Mouse (Mus musculus) thymus, postnatal 0 days (tissue): ENCODE measurements around the gene Tldc2. TPM values are rescaled to one million over a fixed set of nuclear protein-coding genes. Genes with fewer than 3 reads are reported as not detected.
A peak's percentile ranks its signal among the peaks of the same experiment; 100 is the strongest.

Experiments used
- DNase-seq: peaks from one replicate; pipeline ENCODE4 v3.0.0-alpha.2; 2015; ENCODE audit warnings: low spot score
- polyA plus RNA-seq: library from polyadenylated mRNA; unstranded; fragments of >200 nt; fragmentation: Nextera tagmentation; extraction: Ambion mirVana; gene quantifications from 2 replicates; pipeline ENCODE4 v1.2.1, GENCODE M21; 2015

The Tldc2 gene
- polyA plus RNA-seq, result not detected in 2 replicates

DNA sequence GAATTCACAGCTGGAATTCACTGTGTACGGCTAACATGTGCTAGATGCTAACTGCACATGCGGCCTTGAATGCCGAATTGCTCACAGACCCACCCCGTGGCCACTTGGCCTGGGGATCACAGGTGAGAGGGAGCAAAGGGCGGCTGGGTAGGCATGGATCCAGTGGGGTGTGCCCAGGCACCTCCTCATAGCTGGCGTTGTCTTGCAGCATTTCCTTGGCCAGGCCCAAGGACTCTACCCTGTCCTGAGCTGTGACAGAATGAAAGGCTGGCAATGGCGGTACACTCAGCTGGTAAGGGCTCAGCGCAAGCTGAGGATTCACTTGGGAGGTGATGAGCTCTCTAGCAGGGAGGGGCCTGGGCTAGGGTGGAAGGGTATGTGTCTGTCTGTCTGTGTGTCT lies at the start of gene Tldc2:
Tldc2 (plus strand) TSS at position 260 of the 400 bp plus-strand sequence.
- no peak for DNase-seq

DNA sequence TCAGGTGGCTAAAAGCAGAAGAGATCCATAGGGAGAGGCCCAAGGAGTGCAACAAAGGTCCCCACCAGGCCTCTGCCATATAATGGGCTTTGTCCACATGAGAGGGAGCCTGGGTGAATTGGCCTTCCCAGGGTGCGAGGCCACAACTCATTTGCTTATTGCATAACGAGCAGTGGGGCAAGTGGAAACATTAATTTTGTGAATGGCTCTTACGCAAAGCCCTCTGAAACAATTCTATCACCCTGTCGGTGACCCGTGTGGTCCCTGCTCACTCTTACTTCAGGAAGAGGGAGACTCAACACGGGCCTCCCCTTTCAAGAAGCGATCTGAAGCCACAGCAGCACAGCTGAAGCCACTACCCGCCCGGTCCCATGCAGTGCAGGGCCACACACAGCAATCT lies 49.6 kb upstream of the Tldc2 start:
- DNase-seq, result no peak

DNA sequence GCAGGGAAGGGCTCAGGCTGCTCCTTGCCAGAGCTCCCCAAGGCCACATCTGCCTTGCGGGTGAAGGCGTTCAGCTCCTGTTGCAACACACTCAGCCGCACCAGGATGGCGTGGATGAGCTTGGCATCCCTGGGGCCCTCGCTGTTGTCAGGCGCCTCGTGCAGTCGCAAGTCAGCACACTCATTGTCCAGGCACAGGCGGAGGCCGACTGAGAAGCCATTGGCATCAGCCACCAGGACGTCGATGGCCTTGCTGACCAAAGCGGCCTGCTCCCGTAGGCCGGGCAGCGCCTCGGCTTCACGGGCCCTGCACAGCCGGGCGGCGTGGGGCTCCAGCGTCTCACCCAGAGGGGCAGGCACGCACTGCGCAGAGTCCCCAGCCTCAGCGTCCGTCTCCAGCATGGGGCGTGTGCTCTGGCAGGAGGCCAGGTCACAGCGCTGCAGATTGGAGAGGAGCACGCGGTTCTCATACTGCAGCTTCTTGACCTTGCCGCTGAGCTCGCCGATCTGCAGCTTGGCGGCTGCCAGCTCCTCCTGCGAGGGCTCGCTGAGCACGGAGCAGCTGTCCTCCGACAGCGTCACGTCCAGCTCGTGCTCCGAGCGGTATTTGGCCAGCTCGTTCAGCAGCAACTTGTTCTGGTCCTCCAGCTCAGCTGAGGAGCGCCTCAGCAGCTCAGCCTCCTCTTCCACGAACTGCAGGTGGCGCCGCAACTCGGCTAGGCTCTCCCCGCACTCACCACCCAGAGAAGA lies 46.8 kb upstream of the Tldc2 start:
- DNase-seq, result no peak

DNA sequence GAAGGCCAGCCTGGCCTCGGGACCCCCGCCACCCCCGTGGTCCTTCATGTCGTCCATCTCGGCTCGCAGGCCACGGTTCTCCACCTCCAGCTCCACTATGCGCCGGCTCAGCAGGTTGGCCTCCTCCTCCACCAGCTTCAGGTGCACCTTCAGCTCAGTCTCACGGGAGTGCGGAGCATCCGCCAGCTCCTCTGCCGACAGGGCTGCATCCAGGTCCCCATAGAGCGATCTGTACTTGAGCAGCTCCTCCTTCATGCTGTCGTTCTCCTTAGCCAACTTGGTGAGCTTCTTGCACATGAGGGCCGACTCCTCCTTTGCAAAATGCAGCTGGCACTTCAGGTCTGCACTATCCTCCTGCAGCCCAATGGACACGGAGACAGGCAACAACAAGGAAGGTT lies 46.2 kb upstream of the Tldc2 start:
- no peak for DNase-seq

DNA sequence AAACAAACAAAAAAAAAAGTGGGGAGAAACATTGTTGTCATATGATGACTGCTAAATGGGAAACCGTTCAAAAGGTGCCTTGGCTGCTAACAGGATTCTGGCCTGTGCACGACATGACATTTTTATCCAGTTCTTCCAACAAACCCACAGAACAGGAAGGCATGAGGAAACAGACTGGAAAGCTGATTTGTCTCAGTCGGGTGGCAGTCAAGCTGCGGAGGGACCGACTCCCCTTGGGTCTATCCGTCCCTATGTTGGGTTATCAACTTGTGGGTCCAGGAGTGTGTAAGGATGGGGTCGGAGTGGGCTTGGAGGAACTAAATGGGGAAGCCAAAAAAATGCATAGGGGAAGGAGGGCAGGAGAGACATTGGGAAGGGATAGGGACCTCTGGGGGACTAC lies 45.4 kb upstream of the Tldc2 start:
- DNase-seq, result no peak

DNA sequence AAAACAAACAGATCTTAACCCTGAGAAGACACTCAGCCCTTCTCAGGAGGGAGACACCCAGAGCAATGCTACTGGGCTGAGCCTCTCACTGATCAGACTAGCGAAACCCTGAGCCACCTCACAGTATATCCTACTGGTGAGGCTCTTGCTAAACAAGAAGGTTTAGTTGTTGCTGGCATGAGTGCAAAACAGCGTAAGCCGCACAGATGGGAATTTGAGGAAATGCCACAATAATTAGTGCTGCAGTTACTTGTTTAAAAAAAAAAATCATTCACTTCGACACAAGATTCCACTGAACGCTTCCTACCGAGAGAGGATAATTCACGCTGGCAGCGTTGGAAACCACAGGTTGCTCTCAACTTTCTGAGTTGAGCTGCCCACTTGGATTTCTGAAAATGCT lies 43.3 kb upstream of the Tldc2 start:
- DNase-seq, result no peak

DNA sequence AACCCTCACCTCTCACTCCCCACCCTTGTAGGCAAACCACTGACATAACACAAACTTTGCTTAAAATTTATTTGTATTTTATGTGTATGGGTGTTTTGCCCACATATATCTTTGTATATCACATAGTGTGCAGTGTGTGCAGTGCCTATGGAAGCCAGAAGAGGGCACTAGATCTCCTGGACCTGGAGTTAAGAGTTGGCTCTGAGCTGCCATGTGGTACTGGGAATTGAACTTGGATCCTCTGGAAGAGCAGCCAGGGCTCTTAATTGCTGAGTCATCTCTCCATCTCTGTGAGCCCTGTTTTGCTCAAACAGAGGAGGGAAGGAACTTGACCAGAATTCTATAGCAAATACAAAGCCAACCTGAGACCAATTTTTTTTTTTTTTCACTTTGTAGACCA lies 42.9 kb upstream of the Tldc2 start:
- no peak for DNase-seq

DNA sequence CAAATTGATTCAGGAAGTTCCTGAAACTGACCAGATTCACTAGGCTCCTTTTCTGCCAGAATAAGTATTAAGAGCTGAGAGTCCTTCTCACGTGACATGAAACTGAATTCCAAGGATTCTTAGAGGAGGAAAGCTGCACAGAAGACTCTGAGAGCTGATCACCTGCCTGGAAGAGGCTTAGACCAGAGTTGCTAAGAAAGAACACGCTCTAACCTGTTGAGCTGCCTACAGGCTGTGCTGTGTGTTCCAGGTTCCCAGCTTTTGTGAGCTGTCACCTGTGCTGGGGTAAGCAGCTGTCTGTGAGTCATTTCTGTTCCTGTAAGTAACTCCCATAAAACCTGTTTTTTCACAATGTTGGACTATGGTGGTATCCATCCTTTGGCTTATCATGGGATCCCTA lies 40.9 kb upstream of the Tldc2 start:
- DNase-seq, result no peak

DNA sequence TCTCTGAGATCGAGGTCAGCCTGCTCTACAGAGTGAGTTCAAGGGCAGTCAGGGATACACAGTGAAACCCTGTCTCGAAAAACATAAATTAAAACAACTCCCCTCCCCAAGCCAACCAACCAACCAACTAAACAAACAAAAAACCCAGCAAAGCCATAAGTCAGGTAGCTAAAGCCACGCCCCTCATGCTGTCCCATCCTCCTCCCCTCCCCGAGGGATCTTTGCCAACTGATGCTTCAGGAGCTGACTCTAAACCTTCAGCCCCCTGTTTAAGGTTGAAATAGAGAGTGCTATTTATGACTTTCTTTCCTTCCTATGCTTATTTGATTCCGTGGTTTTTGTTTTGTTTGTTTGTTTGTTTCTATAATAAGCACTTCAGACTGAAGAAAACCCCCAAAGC lies 39.9 kb upstream of the Tldc2 start:
- DNase-seq, result no peak

DNA sequence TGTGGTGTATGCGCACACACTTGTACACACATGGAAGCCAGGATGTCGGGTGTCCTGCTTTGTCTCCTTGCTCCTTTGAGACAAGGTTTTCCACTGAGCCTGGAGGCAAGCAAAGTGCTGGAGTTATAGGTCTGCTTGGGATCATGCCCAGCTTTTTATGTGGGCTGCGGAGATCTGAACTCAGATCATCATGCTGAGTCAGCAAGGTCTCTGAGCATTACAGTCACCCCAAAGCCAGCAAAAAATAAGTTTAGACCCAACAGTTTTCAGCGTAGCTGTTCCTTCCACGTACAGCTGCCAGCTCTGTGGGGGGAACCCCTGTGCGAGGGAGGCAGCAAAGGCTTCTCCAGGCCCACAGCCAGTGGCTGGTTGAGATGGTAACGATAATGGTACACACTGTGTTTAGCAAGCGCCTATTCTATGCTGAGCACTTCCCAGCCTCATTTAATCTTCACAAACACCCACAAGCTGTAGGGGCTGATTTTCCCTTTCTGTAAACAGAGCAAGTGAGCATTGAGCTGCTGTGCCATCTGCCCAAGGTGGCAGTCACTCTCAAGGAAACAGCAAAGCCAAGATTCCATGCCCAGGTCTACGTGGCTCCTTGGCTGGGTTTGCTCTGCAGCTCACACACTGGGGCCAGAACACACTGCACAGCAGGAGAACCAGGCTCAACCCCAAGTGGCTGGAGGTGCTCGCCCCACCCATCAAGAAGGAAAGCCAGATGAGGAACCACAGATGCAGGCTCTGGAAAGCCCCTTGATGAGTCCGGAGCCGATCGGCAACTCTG lies 38.3 kb upstream of the Tldc2 start:
- DNase-seq, result no peak

DNA sequence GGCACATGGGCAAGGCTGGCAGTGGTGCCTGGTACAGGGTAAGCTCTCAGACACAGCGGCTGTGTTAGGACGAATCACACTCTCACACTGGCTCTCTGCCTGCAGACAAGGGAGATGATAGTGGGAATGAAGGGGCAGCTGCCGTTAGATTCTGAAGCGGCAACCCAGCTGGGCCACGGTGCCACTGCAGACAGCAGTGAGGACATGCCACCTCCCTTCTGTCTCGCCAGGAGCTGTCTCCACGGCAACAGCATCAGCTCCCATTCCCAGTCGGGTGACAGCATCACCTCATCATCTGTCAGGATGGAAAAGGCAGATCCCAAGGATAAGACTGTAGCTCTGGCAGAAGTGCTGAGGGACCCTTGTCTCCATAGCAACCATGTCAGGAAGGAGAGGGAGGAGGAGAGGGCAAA lies 37.0 kb upstream of the Tldc2 start:
- no peak for DNase-seq

DNA sequence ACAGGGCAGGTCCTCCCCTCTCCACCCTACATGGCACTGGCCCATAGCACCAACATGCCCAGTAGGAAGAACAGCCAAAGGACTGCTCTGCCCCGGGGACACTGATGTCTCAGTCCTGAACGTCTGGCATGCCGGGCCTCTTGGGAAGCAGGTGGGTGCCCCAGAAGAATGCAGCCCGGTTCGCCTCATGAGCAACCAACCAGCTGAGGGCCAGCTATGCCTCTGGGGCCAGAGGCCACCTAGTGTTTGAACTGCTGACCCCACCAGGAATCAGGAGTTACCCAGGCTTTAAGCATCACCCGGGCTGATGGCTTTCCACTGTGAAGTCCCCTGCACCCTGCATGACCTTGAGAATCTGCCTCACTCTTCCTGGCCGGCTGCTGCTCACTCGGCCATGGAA lies 34.4 kb upstream of the Tldc2 start:
- no peak for DNase-seq

DNA sequence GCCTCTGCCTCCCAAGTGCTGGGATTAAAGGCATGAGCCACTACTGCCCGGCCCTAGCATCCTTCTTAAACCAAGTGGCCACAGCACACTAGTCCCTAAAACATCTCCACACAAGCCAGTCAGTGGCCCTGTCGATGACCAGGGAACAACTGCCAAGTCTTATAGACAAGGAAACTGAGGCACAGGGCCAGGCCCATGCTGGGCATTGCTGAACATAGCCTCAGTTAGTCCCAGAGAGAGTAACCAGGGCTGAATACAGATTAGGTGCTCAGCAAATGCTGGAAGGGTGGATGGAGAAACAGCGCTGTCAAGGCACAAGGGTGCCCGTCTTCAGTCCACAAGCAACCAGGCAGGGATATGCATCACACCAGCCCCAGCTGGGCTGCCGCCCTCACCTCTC lies 33.7 kb upstream of the Tldc2 start:
- DNase-seq, result no peak

DNA sequence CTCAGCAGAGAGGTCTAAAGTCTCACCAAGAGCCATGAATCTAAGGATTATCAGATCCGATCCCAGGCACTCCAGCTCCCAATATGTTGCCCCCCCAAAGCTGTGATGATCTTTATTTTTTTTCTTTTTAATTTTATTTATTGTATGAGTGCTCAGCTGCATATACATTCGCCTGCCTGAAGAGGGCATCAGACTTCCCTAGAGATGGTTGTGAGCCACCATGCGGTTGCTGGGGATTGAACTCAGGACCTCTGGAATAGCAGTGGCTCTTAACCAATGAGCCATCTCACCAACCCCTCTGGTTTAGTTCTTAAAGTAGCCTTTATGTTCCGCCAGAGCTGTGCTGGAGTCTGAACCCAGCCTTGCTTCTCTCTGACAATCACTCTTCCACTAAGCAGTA lies 33.1 kb upstream of the Tldc2 start:
- no peak for DNase-seq

DNA sequence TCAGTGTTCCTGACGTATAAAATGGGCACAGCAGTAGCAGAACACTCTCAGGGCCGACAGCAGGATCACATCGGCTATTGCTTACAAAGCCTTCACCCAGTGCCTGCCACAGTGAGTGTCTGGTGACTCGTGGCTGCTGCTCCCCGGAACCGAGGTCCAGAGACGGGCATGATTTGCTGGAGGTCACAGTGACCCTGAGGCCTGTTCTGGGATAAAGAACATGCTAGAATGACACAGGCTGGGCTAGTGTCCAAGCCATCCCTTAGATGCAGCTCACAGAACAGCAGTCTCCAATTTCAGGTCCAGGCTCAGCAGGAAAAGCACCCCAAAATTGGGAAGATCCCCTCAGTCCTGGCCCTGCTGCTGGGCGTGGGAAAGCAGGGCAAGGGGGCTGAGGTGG lies 32.6 kb upstream of the Tldc2 start:
- DNase-seq, result no peak

DNA sequence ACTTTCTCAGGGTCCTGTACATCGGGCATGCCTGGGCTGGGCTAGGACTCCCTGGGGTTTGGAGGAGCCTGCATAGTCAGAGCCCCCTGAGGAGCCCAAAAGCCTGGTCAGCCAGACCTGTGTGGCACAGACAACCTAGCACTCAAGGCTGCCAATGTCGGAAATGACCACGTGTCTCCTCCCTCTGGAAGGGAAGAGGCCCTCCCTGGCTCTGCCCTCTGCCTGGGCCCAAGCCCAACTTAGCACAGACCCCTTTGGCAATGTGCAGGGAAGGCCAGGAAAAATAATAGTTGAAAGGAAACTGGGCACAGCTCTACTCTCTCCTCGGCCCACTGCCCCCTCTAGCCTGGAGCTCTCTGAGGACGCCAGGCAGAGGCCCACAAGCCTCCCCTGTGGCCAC lies 32.0 kb upstream of the Tldc2 start:
- no peak for DNase-seq

DNA sequence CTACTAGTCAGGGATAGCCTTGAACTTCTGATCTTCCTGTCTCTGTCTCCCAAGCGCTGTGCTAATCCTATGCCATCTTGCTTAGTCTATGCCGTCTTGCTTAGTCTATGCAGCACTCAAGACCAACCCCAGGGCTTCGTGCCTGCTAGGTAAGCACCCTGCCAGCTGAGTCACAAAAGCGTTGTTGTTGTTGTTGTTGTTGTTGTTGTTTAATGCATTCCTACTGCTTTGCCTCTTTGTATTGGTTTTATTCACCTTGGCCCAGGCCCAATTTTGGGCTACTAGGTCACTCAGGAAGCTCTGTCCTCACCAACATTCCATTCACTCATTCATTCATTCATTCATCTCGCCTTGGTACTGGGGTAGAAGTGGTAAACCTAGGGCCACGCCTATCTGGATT lies 31.1 kb upstream of the Tldc2 start:
- DNase-seq, result no peak

DNA sequence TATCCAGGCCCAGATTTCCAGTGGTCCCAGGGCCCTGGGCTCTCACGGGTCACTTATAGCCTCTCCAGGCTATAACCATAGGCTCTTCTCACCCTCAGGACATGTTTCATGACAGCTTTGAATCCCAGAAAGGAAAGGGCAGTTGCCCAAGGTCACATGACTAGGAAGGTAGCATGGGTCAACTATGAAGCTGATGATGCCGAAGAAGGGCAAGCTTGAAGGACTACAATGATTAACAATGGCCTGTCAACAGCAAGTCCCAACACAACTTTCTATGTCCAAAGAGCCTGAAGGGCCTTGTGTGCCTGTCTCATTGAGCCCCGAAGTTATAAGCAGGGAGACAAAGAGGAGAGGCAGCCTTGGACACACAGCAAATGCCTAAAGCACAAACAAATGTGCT lies 29.7 kb upstream of the Tldc2 start:
- DNase-seq, result no peak

DNA sequence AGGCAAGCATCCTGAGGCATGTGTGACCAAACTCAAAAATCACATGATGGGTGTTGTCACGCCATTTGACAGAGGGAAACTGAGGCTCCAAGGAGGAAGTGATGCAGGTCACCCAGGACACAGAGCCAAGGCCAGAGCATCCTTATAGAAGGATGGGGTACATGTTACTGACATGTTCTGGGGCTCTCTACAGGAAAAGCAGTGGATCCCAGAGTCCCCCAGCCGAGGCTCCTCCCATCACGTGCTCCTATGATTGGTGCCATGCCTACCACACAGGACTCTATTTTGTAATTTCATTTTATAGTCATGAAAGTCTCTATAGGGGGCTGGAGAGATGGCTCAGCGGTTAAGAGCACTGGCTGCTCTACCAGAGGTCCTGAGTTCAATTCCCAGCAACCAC lies 29.1 kb upstream of the Tldc2 start:
- DNase-seq, result no peak

DNA sequence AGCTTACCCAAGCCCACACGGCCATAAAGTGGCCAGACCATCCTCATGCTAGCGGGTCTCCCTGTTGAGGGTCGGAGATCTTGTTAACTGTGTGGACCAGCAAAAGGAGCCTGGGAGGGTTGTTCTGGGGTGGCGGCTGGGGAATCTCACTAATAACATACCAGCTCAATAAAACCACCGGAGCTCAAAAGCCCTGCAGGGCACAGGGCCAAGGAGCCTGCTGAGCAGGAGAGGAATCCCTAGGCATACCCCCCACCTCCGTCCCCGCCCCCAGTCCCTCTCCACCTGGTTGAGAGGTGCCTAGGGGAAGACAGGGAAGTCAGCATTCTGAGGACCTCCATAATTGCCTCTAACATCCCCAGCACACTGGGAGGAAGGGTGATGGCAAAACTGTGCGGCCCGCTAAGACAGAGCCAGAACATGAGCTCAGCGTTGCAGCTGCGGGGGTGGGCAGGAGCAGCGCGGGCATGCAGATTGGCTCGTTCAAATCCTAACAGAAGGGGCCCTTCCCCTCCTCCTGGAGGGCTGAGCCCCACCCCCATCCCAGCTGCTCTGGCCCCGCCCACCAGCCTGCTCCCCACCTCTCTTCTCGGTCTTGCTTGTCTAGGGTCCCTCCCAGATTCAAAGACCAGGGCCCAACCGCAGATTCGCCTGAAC lies 28.4 kb upstream of the Tldc2 start:
- peak; percentile 84 for DNase-seq

DNA sequence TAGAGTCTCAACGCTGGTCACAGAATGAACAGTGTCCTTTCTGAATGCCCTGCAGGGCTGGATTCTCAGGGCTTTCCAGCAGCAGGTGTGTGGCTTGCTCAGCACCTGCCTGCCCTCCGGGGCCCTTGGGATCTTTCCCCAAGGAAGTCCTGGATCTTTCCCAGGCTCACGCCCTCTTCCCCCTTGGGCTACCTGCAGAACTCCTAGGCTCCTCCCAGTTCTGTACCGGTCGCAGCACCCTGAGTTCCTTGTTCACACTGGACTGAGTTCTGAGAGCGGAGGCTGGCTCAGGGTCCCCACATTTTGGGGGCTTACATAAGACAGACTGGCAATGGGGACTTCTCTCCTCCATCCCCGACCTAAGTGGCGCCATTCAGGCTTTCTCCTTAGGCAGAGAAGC lies 27.7 kb upstream of the Tldc2 start:
- DNase-seq, result no peak

DNA sequence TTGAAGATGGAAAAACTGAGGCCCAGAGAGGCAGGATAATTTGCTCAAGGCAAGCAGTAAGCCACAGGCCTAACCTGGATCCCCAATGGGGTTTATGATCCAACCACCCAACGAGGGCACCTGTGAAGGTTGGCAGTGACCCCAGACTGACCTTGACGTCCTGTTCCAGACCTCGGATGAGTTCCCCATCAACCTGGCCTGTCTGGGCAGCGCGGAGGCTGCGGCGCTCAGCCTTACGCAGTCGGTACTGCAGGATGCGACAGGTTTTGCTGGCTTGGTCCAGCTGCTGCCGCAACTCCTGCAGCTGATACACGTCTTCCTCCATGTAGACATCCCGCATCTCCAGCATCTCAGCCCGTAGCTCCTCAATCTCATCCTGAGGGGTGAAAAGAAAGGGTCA lies 26.8 kb upstream of the Tldc2 start:
- DNase-seq, result no peak
